Mouse (Mus musculus): Measurements from ENCODE around the gene Lamb2. TPM values are rescaled to one million over a fixed set of nuclear protein-coding genes. Genes with fewer than 3 reads are reported as not detected.

Lamb2 gene
- polyA plus RNA-seq, 1 experiment = 0.04 TPM

- 0 out of 2 replicates have a peak, but pooled peaks cover 3% of the 10 kb centered on the region for H3K9me3 ChIP-seq
- H3K36me3 ChIP-seq (replicated peaks; ENCODE audit: low read length) = no peaks in the 10 kb centered on the region
- TF ChIP-seq GATA1 (IDR thresholded peaks at IDR 0.05; ENCODE audit: borderline replicate concordance, low read length) (no peak), FLI1 (IDR thresholded peaks at IDR 0.05; ENCODE audit: low read length) (no peak)
- H3K27me3 ChIP-seq (replicated peaks) = peaks cover 31% of the 10 kb centered on the region
- peaks cover 47% of the 10 kb centered on the region for H3K4me1 ChIP-seq
- no peak overlapping the region for H3K4me3 ChIP-seq (replicated peaks)
Observed at GRCm38 (mm10) chr9:108451170-108451493, 28.4 kb upstream of the Lamb2 start.

DNA sequence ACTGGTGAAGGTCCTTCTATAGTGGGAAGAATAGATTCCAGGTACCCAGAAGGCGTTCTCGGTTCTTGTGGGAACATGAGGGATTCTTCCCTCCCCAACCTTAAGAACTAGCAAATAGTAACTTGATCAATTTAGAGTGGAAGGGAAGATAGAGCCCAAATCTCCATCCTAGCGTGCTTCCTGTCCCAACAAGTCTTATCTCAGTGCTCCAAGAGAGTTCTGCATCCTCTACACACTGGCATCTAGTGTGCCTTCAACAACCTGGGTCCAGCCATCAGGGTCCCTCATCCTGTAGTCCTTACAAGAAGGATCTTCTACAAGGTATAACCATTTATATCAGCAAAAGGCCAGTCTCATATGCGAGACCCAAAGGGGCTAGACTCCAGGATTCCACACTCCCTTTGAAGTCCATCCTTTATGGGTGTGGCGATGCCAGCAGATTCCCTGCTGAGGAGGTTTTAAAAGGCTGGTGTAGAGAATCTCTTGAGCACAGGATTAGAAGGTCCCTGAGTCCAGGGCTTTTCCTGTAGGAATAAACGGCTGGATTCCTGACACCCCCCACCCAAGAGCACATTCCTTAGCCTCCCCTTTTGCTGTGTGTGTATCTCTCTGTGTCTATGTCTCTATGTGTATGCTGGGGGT lies 27.9 kb upstream of the Lamb2 start:
- H3K4me3 ChIP-seq (replicated peaks) = no peak overlapping the region
- no peaks in the 10 kb centered on the region for H3K36me3 ChIP-seq (replicated peaks; ENCODE audit: low read length)
- H3K27me3 ChIP-seq (replicated peaks) = peaks cover 31% of the 10 kb centered on the region
- TF ChIP-seq FLI1 (IDR thresholded peaks at IDR 0.05; ENCODE audit: low read length) (no peak), GATA1 (IDR thresholded peaks at IDR 0.05; ENCODE audit: borderline replicate concordance, low read length) (no peak)
- peaks cover 47% of the 10 kb centered on the region for H3K4me1 ChIP-seq
- H3K9me3 ChIP-seq = 0 out of 2 replicates have a peak, but pooled peaks cover 3% of the 10 kb centered on the region

DNA sequence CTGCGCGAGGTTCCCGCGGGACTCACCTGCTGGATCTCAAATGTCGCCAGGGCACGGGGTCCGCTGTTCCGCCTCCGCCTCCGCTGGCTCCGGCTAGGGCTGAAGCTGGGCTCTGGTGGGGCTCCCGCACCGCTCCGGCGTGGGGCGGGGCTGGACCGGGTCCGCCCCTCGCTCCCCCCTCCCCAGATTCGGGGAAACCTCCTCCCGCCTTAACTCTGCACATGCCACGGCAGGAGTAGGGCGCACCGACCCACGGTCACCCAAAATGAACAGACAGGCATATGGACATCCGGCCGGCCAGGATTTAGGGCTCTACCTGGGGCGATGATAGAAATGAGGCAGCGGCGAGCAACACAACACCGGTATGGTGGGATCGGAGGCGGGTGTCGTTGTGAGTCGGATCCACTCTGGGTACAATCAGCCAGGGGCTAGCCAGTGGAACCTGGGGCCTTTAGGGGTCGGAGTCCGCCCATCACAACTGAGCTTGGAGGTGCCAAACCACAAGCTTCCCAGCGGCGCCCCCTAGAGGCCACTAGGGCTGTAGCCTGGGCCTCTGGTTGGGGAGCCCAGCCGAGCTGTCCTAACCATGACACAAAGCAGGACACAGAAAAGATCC lies 27.1 kb upstream of the Lamb2 start:
- Histone ChIP-seq H3K9me3 (0 out of 2 replicates have a peak, but pooled peaks cover 3% of the 10 kb centered on the region), H3K4me3 (replicated peaks) (peak overlapping the region; percentile 91), H3K27me3 (replicated peaks) (peaks cover 33% of the 10 kb centered on the region), H3K36me3 (replicated peaks; ENCODE audit: low read length) (no peaks in the 10 kb centered on the region), H3K4me1 (peaks cover 47% of the 10 kb centered on the region)
- no peak for TF ChIP-seq GATA1 (IDR thresholded peaks at IDR 0.05; ENCODE audit: borderline replicate concordance, low read length)
- TF ChIP-seq FLI1 (IDR thresholded peaks at IDR 0.05; ENCODE audit: low read length) = no peak

- TF ChIP-seq FLI1 (IDR thresholded peaks at IDR 0.05; ENCODE audit: low read length) = no peak
- no peak for TF ChIP-seq GATA1 (IDR thresholded peaks at IDR 0.05; ENCODE audit: borderline replicate concordance, low read length)
- peak overlapping the region; percentile 91 for H3K4me3 ChIP-seq (replicated peaks)
- peaks cover 39% of the 10 kb centered on the region for H3K27me3 ChIP-seq (replicated peaks)
- peaks cover 47% of the 10 kb centered on the region for H3K4me1 ChIP-seq
- H3K9me3 ChIP-seq = 0 out of 2 replicates have a peak, but pooled peaks cover 3% of the 10 kb centered on the region
- H3K36me3 ChIP-seq (replicated peaks; ENCODE audit: low read length) = no peaks in the 10 kb centered on the region
Observed at GRCm38 (mm10) chr9:108452911-108453310, 26.6 kb upstream of the Lamb2 start.

DNA sequence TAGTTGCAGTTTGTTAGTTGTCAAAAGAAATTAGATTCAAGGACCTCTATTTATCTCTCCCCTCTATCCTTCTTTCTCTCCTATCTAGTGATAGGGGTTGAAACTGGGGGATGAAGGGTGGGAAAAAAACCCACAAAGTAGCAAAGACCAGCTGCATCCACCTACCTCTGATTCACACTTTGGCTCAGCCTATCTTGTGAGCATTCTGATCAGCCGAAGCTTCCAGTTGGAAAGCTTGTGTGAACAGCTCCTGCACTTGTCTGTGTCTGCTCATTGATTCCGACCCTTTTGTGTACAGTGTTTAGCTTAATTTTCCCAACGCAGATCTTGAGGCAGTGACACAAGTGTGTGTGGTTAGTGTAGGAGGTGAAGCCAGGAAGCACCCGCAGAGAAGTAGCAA lies 26.1 kb upstream of the Lamb2 start:
- TF ChIP-seq FLI1 (IDR thresholded peaks at IDR 0.05; ENCODE audit: low read length) (no peak), GATA1 (IDR thresholded peaks at IDR 0.05; ENCODE audit: borderline replicate concordance, low read length) (no peak)
- peaks cover 47% of the 10 kb centered on the region for H3K4me1 ChIP-seq
- no peaks in the 10 kb centered on the region for H3K36me3 ChIP-seq (replicated peaks; ENCODE audit: low read length)
- H3K9me3 ChIP-seq = 0 out of 2 replicates have a peak, but pooled peaks cover 3% of the 10 kb centered on the region
- peaks cover 36% of the 10 kb centered on the region for H3K27me3 ChIP-seq (replicated peaks)
- H3K4me3 ChIP-seq (replicated peaks) = no peak overlapping the region

- TF ChIP-seq GATA1 (IDR thresholded peaks at IDR 0.05; ENCODE audit: borderline replicate concordance, low read length) = no peak
- no peak for TF ChIP-seq FLI1 (IDR thresholded peaks at IDR 0.05; ENCODE audit: low read length)
- Histone ChIP-seq H3K4me3 (replicated peaks) (no peak overlapping the region), H3K4me1 (peaks cover 47% of the 10 kb centered on the region), H3K9me3 (peaks cover 4% of the 10 kb centered on the region; the same call in 1 of the 2 replicates), H3K27me3 (replicated peaks) (peaks cover 34% of the 10 kb centered on the region), H3K36me3 (replicated peaks; ENCODE audit: low read length) (no peaks in the 10 kb centered on the region)
Observed at GRCm38 (mm10) chr9:108454429-108454828, 25.1 kb upstream of the Lamb2 start.

- peaks cover 42% of the 10 kb centered on the region for H3K4me1 ChIP-seq
- TF ChIP-seq GATA1 (IDR thresholded peaks at IDR 0.05; ENCODE audit: borderline replicate concordance, low read length) = no peak
- TF ChIP-seq FLI1 (IDR thresholded peaks at IDR 0.05; ENCODE audit: low read length) = no peak
Observed at GRCm38 (mm10) chr9:108455747-108456571, 23.6 kb upstream of the Lamb2 start.

DNA sequence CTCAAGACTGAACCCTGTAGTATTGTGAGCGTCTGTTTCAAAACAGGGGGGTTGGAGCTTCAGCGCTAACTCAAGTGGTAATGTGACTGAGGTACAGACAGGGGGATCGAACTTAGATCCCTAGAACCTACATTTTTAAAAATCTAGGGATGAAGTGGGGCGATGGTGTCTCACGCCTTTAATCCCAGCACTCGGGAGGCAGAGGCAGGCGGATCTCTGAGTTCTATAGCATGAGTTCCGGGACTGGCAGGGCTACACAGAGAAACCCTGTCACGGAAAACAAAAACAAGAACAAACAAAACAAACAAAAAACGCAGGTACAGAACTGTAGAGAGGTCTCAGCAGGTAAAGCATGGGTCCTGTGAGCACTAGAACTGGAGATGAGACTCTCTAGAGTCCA lies 22.6 kb upstream of the Lamb2 start:
- peaks cover 4% of the 10 kb centered on the region for H3K36me3 ChIP-seq (replicated peaks; ENCODE audit: low read length)
- peaks cover 19% of the 10 kb centered on the region for H3K27me3 ChIP-seq (replicated peaks)
- H3K9me3 ChIP-seq = peaks cover 10% of the 10 kb centered on the region; the same call in 1 of the 2 replicates
- peaks cover 41% of the 10 kb centered on the region for H3K4me1 ChIP-seq
- no peak overlapping the region for H3K4me3 ChIP-seq (replicated peaks)
- no peak for TF ChIP-seq FLI1 (IDR thresholded peaks at IDR 0.05; ENCODE audit: low read length)
- no peak for TF ChIP-seq GATA1 (IDR thresholded peaks at IDR 0.05; ENCODE audit: borderline replicate concordance, low read length)

More at GRCm38 (mm10) chr9:108455747-108456571, 23.6 kb upstream of the Lamb2 start:
- H3K4me3 ChIP-seq (replicated peaks) = peak overlapping the region; percentile 33
- peaks cover 10% of the 10 kb centered on the region; the same call in 1 of the 2 replicates for H3K9me3 ChIP-seq
- H3K27me3 ChIP-seq (replicated peaks) = peaks cover 29% of the 10 kb centered on the region
- H3K36me3 ChIP-seq (replicated peaks; ENCODE audit: low read length) = peaks cover 2% of the 10 kb centered on the region

GRCm38 (mm10) chr9:108459939-108460318 lies 19.6 kb upstream of the Lamb2 start:
- H3K9me3 ChIP-seq = peaks cover 7% of the 10 kb centered on the region; the same call in 1 of the 2 replicates
- peaks cover 15% of the 10 kb centered on the region for H3K27me3 ChIP-seq (replicated peaks)
- TF ChIP-seq GATA1 (IDR thresholded peaks at IDR 0.05; ENCODE audit: borderline replicate concordance, low read length) (no peak), FLI1 (IDR thresholded peaks at IDR 0.05; ENCODE audit: low read length) (no peak)
- peak overlapping the region; percentile 95 for H3K4me3 ChIP-seq (replicated peaks)
- H3K4me1 ChIP-seq = peaks cover 46% of the 10 kb centered on the region
- H3K36me3 ChIP-seq (replicated peaks; ENCODE audit: low read length) = peaks cover 34% of the 10 kb centered on the region
